Mouse (Mus musculus) Muller cell, postnatal 12 days (primary cell): ENCODE measurements around the gene Med6.

ENCODE experiments used
- DNase-seq: peaks from one replicate; pipeline ENCODE4 v3.0.0-alpha.2; 2015; ENCODE audit errors: inconsistent ontology term

Med6 gene

DNA sequence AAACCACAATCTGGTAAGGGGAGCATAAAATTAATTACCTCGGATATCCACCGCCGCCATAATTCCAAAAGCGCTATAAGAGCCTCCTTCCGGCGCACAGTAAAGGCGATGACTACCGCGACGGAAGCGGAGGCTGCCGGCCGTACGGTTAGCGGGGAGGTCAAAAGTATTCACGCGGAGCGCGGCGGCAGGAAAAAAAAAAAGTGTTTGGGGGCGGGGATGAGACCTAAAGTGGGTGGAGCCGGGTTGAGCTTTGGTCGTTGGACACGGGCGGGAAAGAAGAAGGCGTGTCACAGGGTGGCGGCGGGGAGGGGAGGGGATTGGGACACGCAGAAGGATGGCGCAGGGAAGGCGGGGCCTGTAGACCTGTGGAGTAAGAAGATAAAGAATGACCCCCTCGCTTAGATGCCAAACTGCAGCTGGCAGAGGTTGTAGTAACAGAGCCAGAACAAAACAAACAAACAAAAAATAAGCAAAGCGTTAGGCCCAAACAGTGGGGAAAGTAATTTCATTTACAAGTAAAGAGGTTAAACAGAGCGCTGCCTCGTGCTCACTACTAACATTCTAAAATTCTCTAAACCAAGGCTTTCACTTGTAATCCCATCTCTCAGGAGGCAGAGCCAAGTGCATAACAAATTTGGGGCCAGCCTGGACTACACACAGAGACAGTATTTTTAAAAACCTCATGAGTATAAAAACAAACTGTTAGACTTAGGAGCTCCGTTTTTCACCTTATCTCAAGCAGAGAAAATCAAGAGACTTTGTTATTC is at the start of gene Med6:
Gene Med6, minus strand, starts transcription at position 107 of the 770 bp plus-strand sequence.
- peak; percentile 98 for DNase-seq

DNA sequence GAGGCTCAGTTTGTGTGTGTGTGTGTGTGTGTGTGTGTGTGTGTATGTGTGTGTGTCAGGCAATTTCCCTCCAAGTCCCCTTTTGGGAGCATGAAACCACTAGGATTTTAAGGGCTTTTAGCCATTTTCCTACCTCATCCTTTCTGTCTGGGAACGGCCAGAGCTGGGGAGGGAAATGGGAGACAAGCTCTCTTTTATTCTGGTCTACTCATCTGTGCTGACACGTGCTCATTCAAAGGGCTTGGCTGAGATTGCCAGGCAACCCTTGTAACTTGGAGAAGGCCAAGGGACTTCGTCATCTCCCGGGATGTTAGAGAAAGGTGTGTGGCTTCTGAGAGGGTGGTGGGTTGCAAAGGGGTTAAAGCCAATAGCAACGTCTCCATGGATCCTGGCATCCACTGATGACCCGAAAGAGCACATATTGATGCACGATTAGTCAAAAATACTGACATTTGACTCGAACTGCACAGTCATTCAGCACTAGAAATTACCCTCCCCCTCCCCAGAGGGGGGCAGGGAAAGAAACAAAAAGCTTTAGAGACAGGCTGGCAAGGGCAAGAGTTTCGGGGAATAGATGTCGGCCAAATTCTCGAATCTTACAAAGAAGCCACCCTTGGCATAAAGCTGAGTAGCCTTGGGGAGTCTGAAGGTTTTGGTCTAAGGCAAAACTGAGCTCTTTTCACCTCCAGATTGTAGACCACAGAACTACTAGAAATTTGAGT is 47.7 kb upstream of the Med6 start:
- peak; percentile 84 for DNase-seq

DNA sequence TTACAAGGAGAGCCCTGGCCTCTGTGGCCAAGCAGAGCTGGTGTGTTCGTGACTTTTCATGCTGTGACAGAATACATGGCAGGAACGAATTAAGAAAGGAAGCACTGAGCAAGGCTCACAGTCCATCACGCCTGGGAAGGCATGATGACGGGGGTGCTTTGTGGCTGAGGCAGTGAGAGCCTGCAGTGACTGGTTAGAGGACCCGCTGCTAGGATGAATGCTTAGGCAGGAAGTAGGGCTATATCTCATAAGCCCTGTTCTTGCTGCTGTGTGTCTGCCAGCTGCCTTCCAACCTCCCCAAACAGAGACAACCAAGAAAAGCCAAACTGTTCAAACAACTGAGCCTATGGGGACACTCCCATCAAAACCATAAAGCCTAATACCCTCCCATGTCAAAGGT is 45.8 kb upstream of the Med6 start:
- DNase-seq = no peak

DNA sequence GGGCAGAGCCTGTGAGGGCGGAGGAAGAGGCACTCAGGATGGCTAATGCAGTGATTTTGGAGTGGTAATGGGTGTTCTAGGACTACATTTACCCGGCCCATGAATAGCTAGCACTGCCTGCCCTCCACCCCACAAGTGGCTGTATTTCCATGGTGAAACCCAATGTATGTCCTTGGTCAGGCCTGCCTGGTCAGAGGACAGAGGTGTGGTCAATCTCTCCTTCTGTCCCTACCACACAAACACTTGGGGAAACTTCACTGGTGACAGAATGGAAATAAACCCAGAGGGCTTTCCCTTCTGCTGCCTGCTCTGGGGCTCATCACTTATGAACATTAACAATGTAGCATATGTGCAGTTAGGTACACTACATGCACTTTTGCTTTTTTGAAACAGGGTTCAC is 38.4 kb upstream of the Med6 start:
- no peak for DNase-seq

- peak; percentile 55 for DNase-seq
These were observed 37.0 kb upstream of the Med6 start for GRCm38 (mm10) chr12:81631661-81632401.

- peak; percentile 86 for DNase-seq
These were observed 36.3 kb upstream of the Med6 start, which contains the start of gene Ttc9 for GRCm38 (mm10) chr12:81630915-81631660. Gene Ttc9, plus strand, starts transcription at chr12:81631249.

- DNase-seq = peak; percentile 43
These were observed 35.7 kb upstream of the Med6 start for GRCm38 (mm10) chr12:81630520-81630914.

DNA sequence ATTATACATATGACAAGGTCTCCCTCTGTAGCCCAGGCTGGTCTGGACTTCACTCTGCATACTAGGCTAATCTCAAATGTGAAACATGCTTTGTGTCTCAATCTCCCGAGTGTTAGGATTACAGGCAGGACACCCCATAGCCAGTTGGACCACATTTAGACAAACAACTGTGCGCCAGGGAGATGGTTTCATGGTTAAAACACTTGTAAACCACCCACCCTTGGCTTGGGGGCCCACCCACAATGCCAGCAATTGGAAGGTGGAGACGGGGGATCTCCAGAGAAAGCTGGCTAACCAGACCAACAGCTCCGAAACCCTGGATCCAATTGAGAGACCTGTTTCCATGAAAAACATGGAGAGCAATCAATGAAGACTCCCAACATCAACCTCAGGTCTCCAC is 33.3 kb upstream of the Med6 start:
- no peak for DNase-seq

DNA sequence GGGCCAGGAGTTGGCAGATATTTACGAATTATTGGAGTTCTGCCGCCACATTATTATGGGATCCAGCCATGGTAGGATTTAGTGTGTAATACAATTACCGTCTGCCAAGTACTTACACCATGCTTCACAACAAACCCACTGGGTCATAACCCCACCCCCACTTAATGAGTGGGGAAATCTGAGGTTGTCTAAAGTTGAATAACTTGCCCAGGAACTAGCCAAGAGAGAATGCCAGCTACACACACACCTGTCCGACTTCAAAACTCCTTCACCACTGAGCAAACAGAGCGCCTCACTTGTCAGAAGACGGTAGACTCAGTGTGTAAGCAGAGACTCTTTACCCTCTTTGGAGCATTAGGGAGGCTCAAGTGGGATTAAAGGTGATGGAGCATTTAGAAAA is 32.6 kb upstream of the Med6 start:
- no peak for DNase-seq

DNA sequence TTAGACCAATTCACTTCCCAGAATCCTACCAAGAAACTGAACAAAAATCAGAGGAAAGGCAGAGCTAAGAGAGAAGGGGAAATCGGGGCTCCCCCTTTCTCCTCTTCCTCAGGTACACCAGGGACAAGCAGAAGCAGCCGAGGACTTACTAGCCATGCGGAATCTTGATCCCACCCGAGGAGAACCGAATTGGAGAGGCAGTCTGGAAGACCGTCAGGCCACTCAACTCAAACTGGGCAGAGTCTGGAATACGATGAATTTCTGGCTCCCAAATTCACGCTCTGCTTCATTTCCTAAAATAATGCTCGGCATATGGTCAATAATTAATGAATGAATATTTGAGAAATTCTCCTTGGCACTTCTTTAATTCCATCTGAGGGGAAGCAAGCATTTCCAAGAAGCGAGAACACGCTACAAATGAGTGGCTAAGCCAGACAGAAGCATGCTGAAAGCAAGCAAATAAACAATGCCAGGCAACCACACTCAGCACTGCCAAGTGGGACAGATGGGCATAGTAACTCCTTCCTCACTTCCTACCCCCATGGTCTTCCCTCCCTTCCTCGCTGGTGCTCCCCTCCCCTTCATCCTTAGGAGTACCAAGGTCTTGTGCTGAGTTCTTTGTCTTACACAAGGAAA is 31.5 kb upstream of the Med6 start:
- peak; percentile 17 for DNase-seq

DNA sequence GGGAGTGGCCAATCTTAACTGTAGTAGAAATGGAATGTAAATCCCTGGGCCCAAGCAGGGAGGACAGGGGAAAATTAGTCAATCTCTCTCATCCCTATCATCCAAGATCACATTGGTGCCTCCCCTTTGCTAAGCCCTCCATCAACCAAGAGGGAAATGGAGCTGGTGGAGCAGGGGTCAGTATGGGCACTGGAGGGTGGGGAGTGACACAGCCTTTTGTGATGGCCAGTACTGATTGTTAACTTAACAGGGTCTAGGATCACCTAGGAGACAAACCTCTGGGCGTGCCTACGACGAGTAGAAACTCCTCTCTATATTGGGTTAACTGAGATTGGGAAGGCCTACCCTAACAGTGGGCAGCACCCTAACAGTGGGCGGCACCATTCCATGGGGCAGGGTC is 28.6 kb upstream of the Med6 start:
- DNase-seq = no peak

- DNase-seq = peak; percentile 62
These were observed 24.5 kb upstream of the Med6 start for GRCm38 (mm10) chr12:81619302-81619701.

DNA sequence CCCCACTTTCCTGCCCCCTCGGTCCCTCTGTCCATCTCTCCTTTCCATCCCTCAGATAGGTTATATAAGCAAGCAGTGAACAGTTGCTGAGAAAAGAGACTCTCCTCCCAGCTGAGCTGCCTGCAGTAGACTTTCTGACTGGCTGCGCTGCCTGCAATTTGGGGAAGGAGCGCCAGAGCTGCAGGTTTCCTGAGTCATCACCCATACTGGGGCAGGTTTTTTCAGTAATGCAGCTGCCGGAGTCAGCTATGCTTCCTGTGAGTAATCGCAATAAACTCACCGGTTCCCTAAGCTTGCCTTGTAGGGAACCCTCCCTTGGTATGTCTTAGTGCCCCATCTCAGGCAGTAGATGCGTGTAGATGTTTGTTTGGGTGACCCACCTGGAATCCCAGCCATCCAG is 22.2 kb upstream of the Med6 start:
- no peak for DNase-seq

DNA sequence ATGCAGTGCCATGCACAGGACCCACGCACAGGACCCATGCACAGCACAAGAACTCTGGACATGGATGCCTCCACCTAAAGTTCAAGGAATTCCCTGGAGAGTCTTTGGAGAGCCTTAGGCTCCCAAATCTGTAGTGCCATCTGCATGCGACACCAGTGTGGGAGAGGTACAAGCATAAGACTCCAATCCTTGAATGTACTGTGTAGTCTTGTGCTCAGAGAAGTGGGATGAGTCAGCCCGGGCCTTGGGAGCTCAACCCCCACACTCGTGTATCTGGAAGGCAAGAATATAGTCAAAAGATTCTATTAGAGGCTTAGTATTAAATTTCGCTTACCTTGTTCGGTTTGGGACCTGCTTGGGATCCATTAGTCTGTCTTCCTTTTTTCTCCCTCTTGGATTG is 21.0 kb upstream of the Med6 start:
- DNase-seq = no peak

DNA sequence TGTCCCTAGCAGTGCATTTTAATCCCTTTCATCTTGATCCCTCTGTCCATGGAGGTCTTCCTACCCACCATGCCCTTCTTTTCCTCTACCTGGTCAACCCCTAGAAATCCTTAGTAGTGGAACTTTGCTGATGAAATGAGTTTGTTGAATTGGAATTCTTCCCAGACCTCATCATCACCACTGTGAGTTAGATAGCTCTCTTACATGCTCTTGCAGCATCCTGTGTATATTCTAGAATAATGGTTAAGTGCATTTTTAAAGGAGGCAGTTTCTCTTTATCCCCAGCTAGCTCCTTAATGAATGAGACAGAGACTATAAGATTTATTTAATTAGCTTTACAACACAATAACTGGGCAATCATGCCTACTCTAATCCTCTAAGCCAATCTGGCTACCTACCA is 14.6 kb upstream of the Med6 start:
- DNase-seq = no peak

- peak; percentile 16 for DNase-seq
These were observed 10.4 kb upstream of the Med6 start for GRCm38 (mm10) chr12:81604995-81605784.

DNA sequence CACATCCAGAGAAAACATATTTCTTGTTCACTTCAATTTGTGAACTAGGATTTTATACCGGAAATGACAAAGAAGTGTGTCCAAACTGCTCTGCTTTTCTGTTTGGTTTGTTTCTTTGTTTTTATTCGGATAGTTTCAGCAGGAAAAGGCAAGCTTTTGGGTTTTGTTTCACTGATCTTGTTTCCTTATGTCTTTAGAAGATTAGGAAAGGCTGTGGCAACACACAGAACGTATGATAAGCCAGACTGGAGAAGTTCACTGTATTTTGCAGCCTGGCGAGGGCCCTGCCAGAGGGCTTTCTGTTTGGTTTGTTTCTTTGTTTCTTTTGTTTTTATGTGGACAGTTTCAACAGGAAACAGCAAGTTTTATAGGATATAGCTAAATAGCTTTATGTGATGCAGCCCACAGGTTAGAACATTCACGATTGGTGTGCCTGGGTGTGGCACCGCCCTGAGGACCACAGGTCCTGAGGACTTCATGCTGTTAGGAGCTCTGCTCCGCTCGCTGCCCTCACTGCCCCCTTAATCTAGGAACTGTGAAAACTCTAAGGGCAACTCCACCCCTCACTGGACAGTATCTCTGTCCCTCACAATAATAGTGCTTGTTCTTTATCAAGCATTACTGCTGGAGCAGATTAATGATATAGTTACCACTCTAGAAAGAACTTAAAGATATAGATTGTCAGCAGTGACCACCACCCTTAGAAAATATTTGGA is 1.9 kb upstream of the Med6 start:
- DNase-seq = no peak

DNA sequence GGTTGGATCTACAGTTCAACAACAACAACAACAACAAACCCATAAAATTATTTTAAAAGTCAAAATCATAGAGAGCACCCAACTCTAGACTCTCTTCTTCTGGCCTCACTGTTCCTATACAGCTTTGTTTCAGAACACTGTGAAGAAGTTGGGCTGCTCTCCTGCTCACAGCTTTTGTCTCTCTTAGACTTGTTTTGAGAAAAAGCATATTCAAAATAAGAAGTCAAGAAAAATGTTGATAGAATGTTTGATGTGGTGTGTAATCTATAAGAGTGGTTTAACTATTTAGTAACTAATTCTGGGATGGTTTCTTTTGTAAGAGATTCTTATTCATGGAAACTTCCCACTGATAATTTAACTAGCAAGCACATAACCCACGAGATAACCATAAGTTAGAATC is 26.4 kb downstream of the Med6 start, which contains the start of gene Adam21:
Gene Adam21, minus strand, starts transcription at position 101 of the 400 bp plus-strand sequence.
- no peak for DNase-seq

GRCm38 (mm10) chr12:81567931-81568330 is 26.9 kb downstream of the Med6 start:
- no peak for DNase-seq

DNA sequence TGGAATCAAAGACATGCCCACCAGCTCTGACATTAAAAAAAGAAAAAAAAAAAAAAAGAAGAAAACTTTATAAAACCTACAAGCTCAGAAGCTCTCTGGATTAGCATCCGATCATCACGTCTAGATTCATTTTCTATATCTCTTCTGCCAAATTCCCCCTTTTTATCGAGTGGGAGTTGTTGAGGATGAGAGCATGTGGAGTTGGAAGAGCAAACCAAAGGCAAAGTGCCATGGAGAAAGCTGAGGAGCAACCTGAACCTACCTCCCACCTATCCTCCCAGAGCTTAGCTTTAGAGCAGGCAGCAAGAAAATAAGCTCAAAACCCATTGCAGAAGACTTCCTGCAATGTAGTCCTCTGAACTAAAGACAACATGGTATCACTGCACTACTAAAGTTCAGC is 30.6 kb downstream of the Med6 start:
- DNase-seq = no peak
